Mouse (Mus musculus) erythroblast, embryonic 14.5 days (primary cell): ENCODE measurements around the gene Fhad1.

Experiments
- GATA1 ChIP-seq: IDR thresholded peaks from 2 replicates; pipeline ENCODE4 v1.6.1; 2012; ENCODE audit warnings: low read length, inconsistent platforms, mixed read lengths
- TAL1 ChIP-seq: IDR thresholded peaks from 3 replicates; pipeline ENCODE4 v1.6.1; 2012; ENCODE audit warnings: low read length, inconsistent platforms, mixed read lengths

DNA sequence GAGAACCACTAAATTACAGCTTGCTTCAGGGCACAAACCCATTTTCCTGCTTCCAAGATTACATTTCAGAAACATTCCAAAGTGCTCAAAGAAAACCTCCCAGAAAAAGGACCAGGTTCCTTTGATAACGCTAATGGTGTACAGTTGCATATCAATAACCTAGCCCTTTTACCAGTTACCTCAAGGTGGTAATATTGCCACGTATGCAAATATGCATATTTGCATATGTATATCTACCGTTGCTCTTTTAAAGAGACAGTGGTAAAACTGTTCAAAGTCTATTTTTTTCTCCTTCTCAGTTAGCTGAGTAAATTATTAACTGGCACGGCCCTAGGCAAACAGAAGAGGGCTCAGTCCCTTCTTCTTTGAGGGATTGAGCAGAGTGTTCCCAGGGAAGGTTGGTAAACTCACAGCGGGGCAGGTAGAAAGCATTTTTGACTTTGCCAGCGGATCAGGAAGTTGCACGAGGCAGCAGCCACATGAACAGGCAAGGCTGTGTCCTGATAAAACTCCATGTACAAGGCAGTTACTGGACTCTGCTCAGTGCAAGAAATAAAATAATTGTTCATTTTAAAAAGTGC, 15.3 kb downstream of the Fhad1 start:
- TF ChIP-seq GATA1 = no peak
- no peak for TF ChIP-seq TAL1
